Comparison of ENCODE assay signal across 18 mouse cellular contexts in the genomic region with DNA sequence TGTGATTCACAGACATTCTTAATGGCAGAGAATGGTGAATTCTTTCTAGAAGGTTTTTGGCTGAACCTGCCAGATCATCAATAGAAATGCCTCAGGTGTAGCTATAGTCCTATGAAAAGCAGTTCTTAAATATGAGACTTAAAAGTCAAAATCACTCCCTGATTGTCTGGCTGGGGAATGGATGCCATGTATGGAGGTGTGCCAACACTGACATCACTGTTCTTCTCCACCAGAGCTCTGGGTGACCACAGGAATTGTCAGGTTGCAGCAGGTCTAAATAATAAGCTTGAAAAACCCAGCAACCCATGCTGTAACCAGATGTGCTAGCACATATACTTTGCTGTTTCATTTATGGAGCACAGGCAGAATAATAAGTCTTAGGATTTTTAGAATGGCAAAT.
DNase-seq lines count a peak whose midpoint lies in the region; ATAC-seq and TF ChIP-seq lines count a peak whose summit lies in the region.
"Had no signal": no experiment of that assay in that cellular context is flagged by ENCODE, and none has a peak within 500 bp of the region (broad histone marks: within the 10 kb centered on the region; RNA-seq: fewer than 3 reads in every experiment).

No protein-coding gene starts in this region.

- H3K4me1 ChIP-seq in forebrain, postnatal 0 days (ENCODE audit: insufficient read depth): no peaks in the 10 kb centered on the region
- peaks cover 10% of the 10 kb centered on the region; the same call in 1 of the 2 replicates for H3K4me1 ChIP-seq in forebrain, embryonic 13.5 days
- H3K4me1 ChIP-seq: heart, embryonic 15.5 days; hindbrain, embryonic 10.5 days had no signal

- H3K9ac ChIP-seq in forebrain, postnatal 0 days: no peak overlapping the region
- H3K9ac ChIP-seq in forebrain, embryonic 13.5 days: no peak overlapping the region
- H3K9ac ChIP-seq: heart, embryonic 15.5 days; liver, postnatal 0 days; neural tube, embryonic 13.5 days had no signal

- DNase-seq in adrenal gland, adult 2 months: peak; percentile 6
- no peak for DNase-seq in adrenal gland, postnatal 25 days
- no peak for DNase-seq in forebrain, postnatal 0 days
- peak; percentile 94 for DNase-seq in 3T3-L1 (ENCODE audit: low read depth, low spot score)
- DNase-seq in cerebellum, postnatal 25 days: peak; percentile 27 to 53
- DNase-seq in ovary, postnatal 10 days (ENCODE audit: low spot score): no peak
- DNase-seq in right cerebral cortex, postnatal 4 days: no peak
- DNase-seq: heart, adult 2 months; kidney, adult 8-10 months; kidney, postnatal 36 days; liver; liver, postnatal 0 days; thymus, postnatal 36 days had no signal

- ATAC-seq in forebrain, postnatal 0 days: no peak
- ATAC-seq in forebrain, embryonic 13.5 days: no peak
- ATAC-seq: inflammation-experienced regulatory T-cells, adult 6 months; liver, postnatal 0 days had no signal

- H3K4me2 ChIP-seq in forebrain, postnatal 0 days (ENCODE audit: low read depth): no peak overlapping the region
- no peak overlapping the region for H3K4me2 ChIP-seq in forebrain, embryonic 13.5 days
- H3K4me2 ChIP-seq: heart, embryonic 15.5 days; neural tube, embryonic 13.5 days had no signal

- no peaks in the 10 kb centered on the region for H3K9me3 ChIP-seq in forebrain, postnatal 0 days (ENCODE audit: low read length)
- no peaks in the 10 kb centered on the region for H3K9me3 ChIP-seq in forebrain, embryonic 13.5 days (replicated peaks)
- H3K9me3 ChIP-seq: heart, embryonic 15.5 days; hindbrain, embryonic 10.5 days; neural tube, embryonic 13.5 days had no signal

- no peak for TF ChIP-seq CTCF in forebrain, postnatal 0 days (IDR thresholded peaks at IDR 0.05; ENCODE audit: low read depth)

- H3K27ac ChIP-seq in forebrain, postnatal 0 days (ENCODE audit: low read depth, low read length): peak overlapping the region; percentile 23; the same call in 1 of the 2 replicates
- H3K27ac ChIP-seq in forebrain, embryonic 13.5 days: no peak overlapping the region
- H3K27ac ChIP-seq: heart, adult 2 months; heart, embryonic 15.5 days; hindbrain, embryonic 10.5 days; neural tube, embryonic 13.5 days had no signal

- H3K27me3 ChIP-seq in forebrain, postnatal 0 days (ENCODE audit: insufficient read depth, low read length): no peaks in the 10 kb centered on the region
- H3K27me3 ChIP-seq in forebrain, embryonic 13.5 days: no peaks in the 10 kb centered on the region
- H3K27me3 ChIP-seq: heart, embryonic 15.5 days; neural tube, embryonic 13.5 days had no signal

- H3K4me3 ChIP-seq in forebrain, postnatal 0 days (ENCODE audit: low read depth, low read length): no peak overlapping the region
- H3K4me3 ChIP-seq in forebrain, embryonic 13.5 days: no peak overlapping the region
- H3K4me3 ChIP-seq: heart, adult 2 months; heart, embryonic 15.5 days; hindbrain, embryonic 10.5 days; neural tube, embryonic 13.5 days had no signal

- H3K36me3 ChIP-seq in forebrain, postnatal 0 days (ENCODE audit: insufficient read depth): no peaks in the 10 kb centered on the region
- H3K36me3 ChIP-seq in forebrain, embryonic 13.5 days (ENCODE audit: poor library complexity, severe bottlenecking): no peaks in the 10 kb centered on the region
- H3K36me3 ChIP-seq: heart, embryonic 15.5 days; hindbrain, embryonic 10.5 days; neural tube, embryonic 13.5 days had no signal

Comparison
In these comparisons a context has a peak if more than half of its experiments do, and no peak if none do; other contexts are left out.
1. DNase-seq: peak in adrenal gland, adult 2 months (single experiment), 3T3-L1 (single experiment) and cerebellum, postnatal 25 days (2 of 2); none in adrenal gland, postnatal 25 days (single experiment), forebrain, postnatal 0 days (single experiment), ovary, postnatal 10 days (single experiment) and right cerebral cortex, postnatal 4 days (single experiment).